Mouse (Mus musculus): ENCODE results near the gene Nr6a1.

Gene Nr6a1

DNA sequence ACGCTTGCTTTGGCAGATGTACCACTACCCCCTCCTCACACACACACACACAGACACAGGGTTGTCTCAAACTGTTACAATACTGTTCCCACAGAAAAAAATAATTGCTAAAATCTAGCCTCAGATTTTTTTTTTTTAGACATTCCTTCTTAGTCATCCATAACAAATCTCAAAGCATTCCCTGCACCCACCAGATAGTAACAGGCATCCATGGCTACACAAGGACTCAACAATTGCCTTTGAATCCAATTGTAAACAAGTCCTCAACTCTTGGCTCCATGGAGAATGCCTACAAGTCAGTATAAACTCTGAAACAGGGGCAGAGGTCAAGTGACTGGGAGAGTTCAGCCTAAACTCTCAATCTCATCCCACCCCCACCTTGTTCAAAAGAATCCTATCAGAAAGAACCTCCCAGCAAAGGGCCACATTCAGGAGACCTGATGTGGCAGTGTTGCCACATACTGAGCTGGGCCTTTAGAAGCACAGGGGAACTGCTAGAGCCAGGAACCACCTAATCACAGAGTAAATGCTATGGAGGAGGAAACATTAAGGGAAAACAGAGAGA is 52.9 kb downstream of the Nr6a1 start:
- no peak for DNase-seq (ENCODE audit: low read depth, low spot score)

DNA sequence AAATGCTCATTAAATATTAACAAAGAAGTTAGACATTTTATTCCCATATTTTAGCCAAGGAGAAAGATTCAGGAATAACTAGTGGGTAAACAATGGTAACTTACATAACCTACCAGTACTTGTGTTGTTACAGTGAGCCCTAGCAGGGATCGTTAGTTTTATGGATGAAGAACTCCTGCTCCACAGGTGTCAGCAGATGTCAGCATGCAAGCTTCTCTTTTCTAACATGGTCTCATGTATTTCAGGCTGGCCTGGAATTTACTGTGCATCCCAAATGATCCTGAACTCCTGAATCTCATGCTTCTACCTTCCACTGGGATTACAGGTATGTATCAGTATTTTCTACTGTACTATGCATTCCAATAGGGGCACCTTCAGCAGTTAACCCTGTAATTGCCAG is 54.8 kb downstream of the Nr6a1 start:
- no peak for DNase-seq (ENCODE audit: low read depth, low spot score)

DNA sequence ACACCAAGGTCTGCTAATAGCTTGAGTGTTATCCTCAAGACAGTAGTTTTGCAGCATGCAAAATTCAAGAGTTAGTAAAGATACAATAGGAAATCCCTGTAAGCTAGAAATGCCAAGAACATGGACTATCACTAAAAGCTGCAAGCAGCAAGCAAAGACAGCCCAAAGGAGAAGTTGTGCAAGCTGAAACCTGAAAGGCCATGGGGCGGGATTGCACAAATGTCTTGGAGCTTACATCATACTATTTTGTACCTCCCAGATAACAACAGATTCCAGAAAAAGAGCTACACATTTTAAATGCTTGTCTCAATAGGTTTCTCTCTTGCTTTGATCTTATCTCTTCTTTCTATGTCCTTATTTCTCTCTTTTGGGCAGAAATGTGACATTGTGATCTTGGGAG is 60.8 kb downstream of the Nr6a1 start:
- DNase-seq (ENCODE audit: low read depth, low spot score): no peak

DNA sequence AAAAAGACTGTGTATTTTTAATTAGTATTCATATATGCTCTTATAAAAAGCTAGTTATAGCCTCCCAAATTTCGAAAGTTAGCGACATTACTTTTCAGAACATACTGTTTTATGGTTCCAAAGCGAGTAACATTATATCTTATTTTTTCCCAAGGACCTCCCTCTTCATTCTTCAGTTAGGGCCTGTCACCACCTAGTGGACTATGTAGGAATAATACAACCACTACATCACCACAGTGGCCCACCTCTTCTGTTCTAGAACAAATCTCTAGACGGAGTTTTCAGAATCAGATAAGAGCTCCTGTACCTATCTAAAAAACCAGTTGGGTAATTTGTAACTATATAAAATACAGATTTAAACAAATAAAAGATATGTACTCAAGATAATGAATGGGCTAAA is 63.5 kb downstream of the Nr6a1 start:
- no peak for DNase-seq (ENCODE audit: low read depth, low spot score)

DNA sequence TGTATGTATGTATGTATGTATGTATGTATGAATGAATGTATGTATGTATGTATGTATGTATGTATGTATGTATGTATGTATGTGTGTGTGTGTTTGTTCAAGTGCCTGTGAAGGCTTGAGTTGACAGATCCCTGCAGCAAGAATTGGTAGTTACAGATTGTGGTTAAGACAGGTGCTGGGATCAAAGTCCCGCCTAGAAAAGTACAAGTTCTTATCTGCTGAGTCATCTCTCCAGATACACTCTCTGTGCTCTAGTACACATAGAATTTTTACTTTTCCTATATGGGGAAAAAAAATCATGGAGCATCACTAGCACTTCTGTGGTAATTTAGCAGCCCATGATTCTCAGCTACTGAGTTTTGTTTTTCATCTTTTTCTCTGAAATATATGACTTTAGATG is 75.7 kb downstream of the Nr6a1 start:
- DNase-seq (ENCODE audit: low read depth, low spot score): no peak

DNA sequence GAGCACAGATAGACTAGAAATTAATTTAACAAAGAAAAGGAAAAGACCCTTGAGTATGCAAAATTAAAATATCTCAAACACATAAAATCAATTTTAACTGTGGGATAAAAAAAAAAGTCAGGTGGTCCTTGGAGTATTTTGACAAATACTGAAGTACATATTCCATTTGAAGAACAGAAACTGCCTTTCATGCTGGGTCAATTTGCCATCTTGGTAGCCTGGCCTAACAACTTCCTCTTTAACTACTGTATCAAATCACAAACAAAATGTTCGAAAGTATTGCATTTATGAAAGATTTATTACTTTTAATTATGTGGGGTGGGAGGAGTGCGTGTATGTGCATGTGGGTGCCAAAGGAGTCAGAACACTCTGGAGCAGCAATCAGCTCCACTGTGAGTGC is 81.2 kb downstream of the Nr6a1 start:
- DNase-seq (ENCODE audit: low read depth, low spot score): no peak

DNA sequence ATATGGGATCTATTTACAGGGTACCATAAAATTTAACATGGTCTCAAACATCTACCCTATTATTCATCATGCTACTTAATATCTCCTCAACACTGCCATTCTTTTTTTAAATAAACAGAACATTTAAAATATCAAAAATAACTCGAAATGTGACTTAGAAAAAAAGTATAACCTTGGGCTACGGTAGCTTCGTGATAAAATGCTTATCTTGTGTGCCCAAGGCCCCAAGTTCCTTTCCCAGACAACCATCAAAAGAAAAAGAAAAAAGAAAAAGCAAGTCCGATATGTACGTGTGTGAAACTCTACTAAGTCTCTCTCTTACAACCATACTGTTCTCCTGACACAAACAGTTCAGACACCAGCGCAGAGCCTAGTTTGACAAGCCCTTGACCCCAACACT is 92.0 kb downstream of the Nr6a1 start:
- no peak for DNase-seq (ENCODE audit: low read depth, low spot score)

DNA sequence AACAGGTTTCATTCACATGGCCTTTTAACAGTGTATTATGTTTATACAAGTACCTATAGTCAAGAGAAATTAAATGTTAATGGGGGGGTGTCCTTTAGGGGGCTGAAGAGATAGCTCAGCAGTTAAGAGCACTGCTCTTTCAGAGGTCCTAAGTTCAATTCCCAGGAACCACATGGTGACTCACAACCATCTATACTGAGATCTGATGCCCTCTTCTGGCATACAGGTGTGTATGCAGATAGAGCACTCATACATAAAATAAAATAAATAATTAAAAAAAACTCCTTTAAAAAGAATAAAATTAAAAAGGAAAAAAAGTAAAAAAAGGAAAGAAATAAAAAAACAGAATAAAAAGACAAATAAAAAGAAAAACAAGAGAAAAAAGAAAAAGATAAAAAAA is 95.5 kb downstream of the Nr6a1 start:
- DNase-seq (ENCODE audit: low read depth, low spot score): no peak

DNA sequence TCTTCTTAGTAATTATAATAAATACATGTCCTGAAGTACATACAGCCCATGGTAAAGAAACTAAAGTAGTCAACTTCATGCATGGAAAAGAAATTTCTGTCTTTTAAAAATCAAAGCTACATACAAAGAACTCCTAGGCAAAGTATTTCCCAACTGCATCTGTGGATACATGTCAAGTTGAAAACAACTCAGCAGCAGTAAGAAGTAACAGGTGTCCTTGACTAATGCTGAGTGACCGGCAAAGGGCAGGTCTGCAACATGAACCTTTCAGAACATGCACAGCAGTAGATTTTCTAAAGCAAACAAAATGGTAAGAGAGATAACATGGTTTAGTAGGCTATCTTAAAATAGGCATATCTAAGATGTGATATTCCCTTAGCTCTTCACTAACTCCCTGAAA is 98.0 kb downstream of the Nr6a1 start:
- DNase-seq (ENCODE audit: low read depth, low spot score): no peak

DNA sequence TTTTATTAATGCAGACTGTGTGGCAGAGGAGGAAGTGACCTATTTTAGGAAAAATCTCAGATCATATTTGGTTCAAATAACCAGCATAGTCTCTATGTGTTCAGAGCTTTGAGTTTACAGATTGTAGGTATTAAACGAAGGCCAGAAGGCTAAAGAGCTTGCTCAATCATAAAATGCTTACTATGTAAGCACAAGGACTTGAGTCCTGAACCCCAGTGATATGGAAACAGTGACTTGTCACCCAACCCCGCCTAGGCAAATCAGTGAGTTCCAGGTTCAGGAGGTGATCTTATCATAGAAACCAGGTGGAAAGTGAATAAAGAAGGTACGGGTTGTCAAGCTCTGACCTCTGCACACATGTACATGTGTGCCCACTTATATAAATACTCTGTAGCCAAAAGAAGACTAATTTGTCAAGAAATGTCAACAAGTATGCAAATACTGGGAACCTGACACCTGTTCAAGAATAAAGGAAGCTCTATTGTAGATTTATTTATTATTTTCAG is 99.6 kb downstream of the Nr6a1 start:
- DNase-seq (ENCODE audit: low read depth, low spot score): no peak

DNA sequence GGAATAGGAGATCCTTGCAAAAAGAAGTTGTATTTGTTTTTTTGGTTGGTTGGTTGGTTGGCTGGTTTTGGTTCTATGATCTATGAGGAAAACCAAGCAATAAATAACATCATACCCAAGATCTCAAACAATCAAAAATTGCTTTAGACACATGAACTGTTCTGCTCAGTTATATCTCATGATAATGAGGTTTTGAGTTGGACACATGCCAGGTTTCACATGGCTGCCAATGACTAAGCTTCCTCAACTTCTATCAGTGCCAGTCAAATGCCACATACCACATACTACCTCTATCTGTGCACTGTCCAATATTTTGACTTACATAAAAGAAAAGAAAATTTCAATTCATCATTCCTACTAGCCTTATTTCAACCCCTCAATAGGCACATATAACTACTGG is 101.3 kb downstream of the Nr6a1 start:
- DNase-seq (ENCODE audit: low read depth, low spot score): no peak

DNA sequence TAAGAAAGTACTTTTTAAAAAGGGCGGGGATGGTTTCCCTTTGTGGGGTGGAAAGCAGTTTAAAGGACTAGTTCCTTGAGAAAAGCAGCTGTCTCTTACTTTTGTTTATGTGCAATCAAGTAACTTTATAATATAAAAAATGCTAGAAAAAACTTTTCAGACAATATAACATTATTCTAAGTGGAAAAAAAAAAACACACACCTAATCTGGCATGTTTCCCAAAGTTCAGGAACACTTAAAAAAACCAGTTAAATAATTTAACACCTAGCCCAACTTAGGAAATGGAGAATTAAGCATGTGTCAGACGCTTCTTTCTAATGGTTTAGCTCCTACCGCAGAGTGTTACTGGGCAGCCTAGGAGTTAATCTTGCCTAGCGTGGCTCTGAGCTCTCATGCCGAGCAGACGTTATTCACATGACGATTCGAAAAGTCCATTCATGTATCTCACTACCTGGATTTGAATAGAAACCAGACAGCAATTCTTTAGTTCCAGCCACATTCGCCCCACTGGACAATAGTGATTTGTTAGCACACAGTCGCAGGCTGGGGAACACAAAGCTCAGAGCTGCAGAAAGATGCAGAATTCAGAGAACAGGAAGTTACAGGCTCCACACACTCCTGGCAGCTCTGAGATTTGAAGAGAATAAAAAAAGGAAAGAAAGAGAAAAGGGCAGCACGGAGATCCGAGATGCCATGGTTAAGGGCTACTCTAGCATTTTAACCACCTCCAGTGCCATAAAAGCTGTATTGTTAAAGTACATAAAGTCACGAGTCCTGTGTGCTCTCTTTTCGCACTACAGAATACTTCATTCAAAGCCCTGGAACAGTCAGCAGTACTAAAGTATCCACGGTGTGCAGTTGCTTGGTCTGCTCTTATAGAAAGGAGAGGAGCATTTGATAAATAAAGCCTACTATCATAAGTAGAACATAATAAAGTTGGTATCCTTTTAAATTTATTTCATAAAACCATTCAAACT is 102.4 kb downstream of the Nr6a1 start:
- no peak for DNase-seq (ENCODE audit: low read depth, low spot score)

DNA sequence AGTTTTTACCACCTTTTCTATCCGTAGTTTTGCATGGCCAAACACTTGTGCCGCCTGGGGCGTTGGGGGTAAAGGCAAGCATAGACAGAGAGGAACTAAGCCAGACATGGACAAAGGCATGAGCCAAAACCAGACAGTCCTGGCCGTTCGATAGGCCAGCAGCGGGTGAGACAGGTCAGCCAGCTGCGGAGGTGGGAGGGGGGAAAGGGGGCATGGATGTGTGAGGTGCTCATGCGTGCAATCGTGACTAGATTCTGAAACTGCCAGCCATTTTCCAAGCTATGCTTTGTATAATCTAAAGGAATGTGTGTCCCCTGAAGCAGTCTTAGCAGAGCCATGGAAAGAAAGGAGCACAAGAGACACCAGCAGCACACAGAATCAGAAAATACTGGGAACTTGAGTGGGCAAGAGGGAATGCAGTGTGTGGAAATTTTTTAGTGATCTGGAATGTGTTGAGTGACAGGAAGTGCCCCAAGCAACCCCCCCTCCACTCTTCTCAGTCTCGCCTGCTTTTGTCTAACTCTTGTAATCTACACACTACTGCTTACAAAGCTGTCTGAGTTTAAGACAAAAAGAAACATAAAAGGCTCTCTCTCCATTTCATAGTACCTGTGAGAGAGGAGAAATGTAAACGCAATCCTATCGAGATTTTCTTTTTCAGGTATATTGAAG is 103.4 kb downstream of the Nr6a1 start:
- no peak for DNase-seq (ENCODE audit: low read depth, low spot score)

DNA sequence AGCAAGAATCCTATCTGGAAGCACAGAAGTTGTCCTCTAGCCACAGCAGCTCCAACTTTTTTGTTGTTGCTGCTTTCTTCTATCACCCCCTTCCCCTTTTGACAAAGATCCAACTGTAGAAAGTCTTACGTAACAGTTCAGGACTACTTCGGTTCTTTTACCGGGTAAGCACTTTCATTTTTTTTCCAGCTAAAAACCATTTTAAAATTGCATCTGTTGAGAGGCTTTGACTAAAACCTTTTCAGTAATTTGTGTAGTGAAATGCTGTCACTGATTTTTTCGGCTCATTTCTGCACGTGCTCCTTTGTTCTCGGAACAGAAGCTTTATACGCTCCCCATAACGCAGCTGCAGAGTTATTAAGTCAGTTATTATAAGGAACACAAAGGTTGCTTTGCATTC is 104.1 kb downstream of the Nr6a1 start:
- DNase-seq (ENCODE audit: low read depth, low spot score): no peak

DNA sequence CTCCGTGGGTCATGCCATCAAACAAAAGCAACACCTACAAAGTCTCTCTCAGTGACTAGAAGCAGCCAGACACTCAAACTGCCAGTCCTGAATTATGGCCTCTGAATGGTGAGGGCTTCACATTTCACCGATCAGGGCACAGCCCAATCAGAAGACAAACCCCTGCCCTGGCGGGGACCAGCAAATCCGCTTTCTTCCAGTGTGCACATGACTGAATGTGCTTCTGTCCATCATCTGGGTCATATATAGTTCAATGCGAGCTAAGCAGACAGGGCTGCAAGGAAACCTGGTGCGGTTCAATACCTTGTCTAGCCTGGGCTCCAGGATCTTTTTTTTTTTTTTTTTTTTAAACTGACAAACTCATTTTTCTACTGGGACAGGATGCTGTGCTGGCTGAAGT is 104.5 kb downstream of the Nr6a1 start:
- no peak for DNase-seq (ENCODE audit: low read depth, low spot score)

DNA sequence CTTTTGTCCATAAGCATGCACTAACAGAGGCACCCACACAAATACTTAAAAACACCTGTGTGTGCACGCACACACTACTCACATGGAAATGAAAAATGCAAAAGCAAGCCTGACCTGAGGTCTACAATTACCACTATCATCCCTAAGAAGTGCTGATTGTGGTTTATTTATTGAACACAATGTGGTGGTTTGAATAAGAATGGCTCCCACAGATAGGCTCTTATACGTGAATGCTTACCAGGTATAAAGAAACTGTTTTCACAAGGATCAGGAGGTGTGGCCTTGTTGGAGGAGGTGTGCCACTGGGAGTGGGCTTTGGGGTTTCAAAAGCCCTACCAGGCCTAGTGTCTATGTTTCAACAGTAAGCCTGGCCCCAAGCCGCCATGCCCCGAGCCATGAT is 110.0 kb downstream of the Nr6a1 start:
- DNase-seq (ENCODE audit: low read depth, low spot score): no peak

DNA sequence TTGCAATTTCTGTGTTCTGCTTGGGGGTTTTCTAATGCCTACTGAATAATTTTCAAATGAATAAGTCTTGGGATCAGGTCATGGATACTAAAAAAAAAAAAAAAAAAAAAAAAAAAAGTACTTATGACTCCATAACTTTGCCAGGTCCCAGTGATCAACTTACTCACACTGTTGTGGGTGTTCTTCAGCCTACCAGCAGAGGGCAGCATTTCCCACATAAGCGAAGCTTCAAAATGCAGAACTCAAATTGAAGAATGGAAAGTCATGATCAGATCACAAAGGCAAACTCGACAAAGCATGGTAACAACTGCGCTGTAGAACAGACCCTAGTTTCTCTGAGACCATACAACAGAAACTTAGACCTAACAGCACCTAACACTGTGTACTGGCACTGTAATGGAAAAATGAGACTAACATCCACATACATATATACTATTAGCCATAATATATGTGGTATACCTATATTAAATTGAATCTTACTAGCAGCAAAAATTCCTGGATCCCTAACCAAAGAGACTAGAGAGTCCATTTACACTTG is 130.3 kb downstream of the Nr6a1 start:
- DNase-seq (ENCODE audit: low read depth, low spot score): peak; percentile 38

DNA sequence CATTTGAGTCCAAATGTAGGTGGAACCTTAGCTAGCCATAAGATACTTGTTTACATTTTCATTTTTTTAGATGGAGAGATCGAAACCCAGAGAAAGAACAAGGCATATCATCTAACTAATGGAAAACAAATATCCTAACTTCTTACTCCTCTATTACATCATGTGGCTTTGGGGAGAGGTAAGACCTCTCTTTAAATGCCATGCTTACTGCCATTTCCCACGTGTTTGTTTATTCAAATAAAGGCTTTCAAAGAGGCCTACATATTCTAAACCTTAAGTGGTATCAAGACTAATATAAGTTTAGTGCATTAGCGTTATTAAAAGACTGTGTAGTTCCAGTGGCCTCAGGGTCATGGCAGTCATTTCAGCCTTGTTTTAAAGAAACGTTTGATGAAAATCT is 140.2 kb downstream of the Nr6a1 start:
- DNase-seq (ENCODE audit: low read depth, low spot score): no peak

DNA sequence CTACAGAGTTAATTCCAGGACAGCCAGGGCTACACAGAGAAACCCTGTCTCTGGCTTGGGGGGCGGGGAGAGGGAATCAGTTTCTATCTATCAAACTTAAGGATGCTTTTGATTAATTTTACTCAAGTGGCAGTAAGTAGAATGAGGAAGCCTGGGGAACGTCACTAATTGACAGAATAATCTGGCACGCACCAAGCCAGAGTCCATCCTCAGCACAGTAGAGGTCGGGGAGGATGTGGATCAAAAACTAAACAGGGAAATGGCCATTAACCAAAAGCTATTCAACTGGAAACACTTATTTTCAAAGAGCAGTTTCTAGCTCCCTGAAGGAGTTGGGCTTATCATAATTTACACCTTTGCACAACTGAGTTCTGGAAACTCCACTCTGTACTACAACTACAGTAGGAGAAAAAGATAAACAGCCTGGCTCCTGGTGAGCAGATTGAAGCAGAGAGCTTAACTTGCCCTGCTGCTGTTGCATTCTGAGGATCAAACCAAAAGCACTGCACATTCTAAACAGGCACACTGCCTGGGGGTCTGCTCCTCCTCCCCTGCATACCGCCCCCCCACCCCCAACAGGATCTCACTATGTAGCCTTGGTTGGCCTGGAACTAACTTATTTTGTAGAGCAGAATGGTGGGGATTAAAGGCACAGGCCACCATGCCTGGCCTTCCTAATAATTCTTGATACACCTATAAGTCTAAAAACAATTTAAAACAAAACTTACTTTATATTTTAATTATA is 141.1 kb downstream of the Nr6a1 start:
- no peak for DNase-seq (ENCODE audit: low read depth, low spot score)

DNA sequence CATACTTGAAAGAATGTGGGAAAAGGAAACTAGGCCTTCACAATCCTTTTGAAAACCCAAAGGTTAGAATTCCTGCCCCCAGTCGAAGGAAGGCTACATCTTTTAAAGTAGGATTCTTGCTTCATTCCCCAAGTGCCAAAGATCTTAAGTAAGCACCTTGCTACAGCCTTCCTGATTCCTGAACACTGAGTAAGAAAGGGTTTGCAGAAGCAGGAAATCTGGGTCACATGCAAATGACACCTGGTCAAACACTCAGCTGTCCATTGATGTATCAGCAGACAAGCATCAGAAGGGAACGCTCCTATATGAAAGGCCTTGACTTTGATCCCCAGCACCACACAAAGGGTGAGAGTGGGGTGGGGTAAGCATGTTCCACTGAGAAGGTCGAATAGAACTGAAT is 142.4 kb downstream of the Nr6a1 start:
- DNase-seq (ENCODE audit: low read depth, low spot score): no peak

DNA sequence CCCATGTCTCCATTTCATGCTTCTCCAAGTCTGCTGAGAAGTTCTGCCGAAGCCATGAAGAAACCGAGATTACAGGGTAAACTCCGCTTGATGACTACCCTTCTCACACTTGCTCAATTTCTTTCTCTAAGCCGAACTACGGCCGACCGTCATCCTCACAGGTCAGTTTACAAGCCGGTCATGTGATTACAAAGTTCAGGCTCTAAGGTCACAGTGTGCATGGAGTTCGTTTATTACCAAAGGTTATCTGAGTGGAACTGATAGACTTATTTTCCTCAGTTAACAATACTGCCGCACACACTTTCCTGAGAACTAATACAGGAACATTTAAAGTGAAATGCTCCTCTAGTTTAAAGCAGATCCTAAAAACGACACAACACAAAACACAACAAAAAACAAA is 143.1 kb downstream of the Nr6a1 start:
- no peak for DNase-seq (ENCODE audit: low read depth, low spot score)

DNA sequence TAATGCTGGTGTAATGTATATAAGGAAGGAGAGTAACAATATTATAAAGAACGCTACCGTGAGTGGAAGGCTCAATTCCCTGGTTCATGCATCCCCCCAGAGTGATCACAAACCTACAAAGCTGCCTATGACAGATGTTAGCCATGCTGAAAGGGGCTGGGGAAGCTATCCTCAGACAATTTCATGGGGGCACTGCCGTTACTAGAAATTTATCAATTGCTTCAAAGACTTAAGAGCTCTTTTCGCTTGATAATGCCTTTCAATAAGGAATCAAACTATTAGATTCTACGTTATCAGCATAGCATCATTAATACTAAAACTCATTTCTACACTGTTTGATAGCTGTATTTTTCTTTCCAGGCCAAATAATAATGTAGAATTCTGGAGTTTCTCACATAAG is 144.1 kb downstream of the Nr6a1 start:
- DNase-seq (ENCODE audit: low read depth, low spot score): no peak

All from c-Kit-negative CD71-positive TER-119-positive erythroid progenitor cells, embryonic 14.5 days (primary cell).